Mouse (Mus musculus) ES-E14 (cell line): ENCODE data around the gene Shisa2. TPM values are rescaled to one million over a fixed set of nuclear protein-coding genes. Genes with fewer than 3 reads are reported as not detected.
"Not testable (repeated sequence)": the region's sequence is repeated elsewhere in the genome, so short reads cannot be mapped to it uniquely, and the experiment has no call there.

Experiments used
- DNase-seq: peaks from one replicate; pipeline ENCODE4 v3.0.0-alpha.2; 2013; ENCODE audit warnings: low read depth, low spot score
- H3K27ac ChIP-seq: 2 replicates; pipeline ENCODE4 v1.5.1; 2012; ENCODE audit warnings: low read depth, mild to moderate bottlenecking, low read length, moderate library complexity, mixed read lengths; ENCODE audit not compliant: poor library complexity, insufficient read depth, severe bottlenecking
- H3K36me3 ChIP-seq: 2 replicates; pipeline ENCODE4 v1.6.1; 2012; ENCODE audit warnings: mild to moderate bottlenecking, low read length, moderate library complexity, mixed read lengths; ENCODE audit not compliant: control insufficient read depth, poor library complexity, insufficient read depth, severe bottlenecking
- H3K4me1 ChIP-seq, 2 experiments: fragments of 150-350 bp in 1 of 2; sonication (generic) in 1 of 2; 2 replicates each; pipeline ENCODE4 v1.6.1; 2012; ENCODE audit warnings: low read length in 2 of 2, mild to moderate bottlenecking in 1 of 2, mixed read lengths in 1 of 2; ENCODE audit not compliant: control insufficient read depth in 2 of 2, insufficient read depth in 2 of 2, poor library complexity in 1 of 2
- H3K4me3 ChIP-seq, 2 experiments: fragments of 150-350 bp in 1 of 2; sonication (generic) in 1 of 2; 2 replicates each; pipeline ENCODE4 v1.5.1; 2012; ENCODE audit warnings: low read length in 2 of 2, low read depth in 1 of 2, mild to moderate bottlenecking in 1 of 2, mixed read lengths in 1 of 2; ENCODE audit not compliant: insufficient read depth in 1 of 2, poor library complexity in 1 of 2, severe bottlenecking in 1 of 2
- H3K9ac ChIP-seq: 2 replicates; pipeline ENCODE4 v1.6.1; 2012; ENCODE audit warnings: low read depth, mild to moderate bottlenecking, low read length, mixed read lengths; ENCODE audit not compliant: poor library complexity, insufficient read depth, severe bottlenecking
- H3K9me3 ChIP-seq: fragments of 150-350 bp; sonication (generic); 2 replicates; pipeline ENCODE4 v1.6.1; 2012; ENCODE audit warnings: low read depth, mild to moderate bottlenecking, low read length; ENCODE audit not compliant: control insufficient read depth, insufficient read depth
- CHD2 ChIP-seq: IDR thresholded peaks from 2 replicates; pipeline ENCODE4 v1.6.1; 2014; ENCODE audit warnings: mild to moderate bottlenecking, low read depth, low read length, inconsistent platforms
- HCFC1 ChIP-seq: IDR thresholded peaks from 2 replicates; pipeline ENCODE4 v1.6.1; 2012; ENCODE audit warnings: low read length, inconsistent platforms, borderline replicate concordance; ENCODE audit not compliant: insufficient read depth
- MAFK ChIP-seq: IDR thresholded peaks from 2 replicates; pipeline ENCODE4 v1.6.1; 2014; ENCODE audit warnings: mild to moderate bottlenecking, low read depth, low read length, inconsistent platforms; ENCODE audit not compliant: insufficient read depth
- ZC3H11A ChIP-seq: IDR thresholded peaks from 2 replicates; pipeline ENCODE4 v1.6.1; 2012; ENCODE audit warnings: low read depth, mild to moderate bottlenecking, inconsistent platforms, low read length, borderline replicate concordance
- ZNF384 ChIP-seq: IDR thresholded peaks from 2 replicates; pipeline ENCODE4 v1.6.1; 2012; ENCODE audit warnings: low read depth, low read length, inconsistent platforms
- in situ Hi-C, 2 experiments: fragments of 600-800 bp; cut with MboI; formaldehyde crosslinking; loops; one replicate each; pipeline ENCODE4 v1.15.1; 2025; ENCODE audit warnings: low sequenced_read_pairs in 2 of 2, inconsistent platforms in 1 of 2; ENCODE audit not compliant: unreplicated experiment in 2 of 2
- total RNA-seq: library from RNA; depleted of rRNA; stranded (reverse); fragments of 300-350 nt; gene quantifications from 2 replicates; pipeline ENCODE4 v1.2.3, GENCODE M21; 2012

Shisa2 gene
- total RNA-seq, 1 experiment, result 3.8 TPM

DNA sequence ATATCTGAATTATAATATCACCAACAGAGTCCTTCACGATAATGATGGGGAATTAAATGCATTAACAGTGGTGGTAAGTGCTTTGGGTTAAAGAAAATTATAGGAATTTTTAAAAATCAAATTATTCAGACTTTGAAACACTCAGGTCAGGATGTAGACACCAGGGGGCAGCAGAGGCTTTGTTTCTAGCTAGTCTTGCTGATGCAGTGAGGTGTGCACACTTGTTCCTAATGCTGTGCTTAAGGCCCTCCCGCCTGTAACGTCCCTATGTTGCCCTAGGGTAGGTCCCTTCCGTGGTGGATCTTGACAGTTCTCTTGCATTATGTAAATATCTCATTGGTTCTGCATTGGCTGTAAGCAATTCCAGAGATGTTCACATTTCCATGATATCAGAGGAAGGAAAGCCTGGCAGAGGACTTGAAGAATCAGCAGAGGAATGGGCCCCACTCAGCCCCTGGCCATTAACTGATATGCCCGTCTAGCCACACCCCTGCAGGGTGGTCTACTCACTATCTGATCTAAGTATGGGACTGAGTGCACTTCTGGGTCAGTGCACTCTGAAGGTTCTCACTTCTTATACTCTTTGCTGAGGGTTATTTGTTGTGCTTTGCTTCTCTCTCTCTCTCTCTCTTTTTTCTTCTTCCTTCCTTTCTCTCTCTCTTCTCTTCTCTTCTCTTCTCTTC, 19.3 kb upstream of the Shisa2 start:
- no peak for DNase-seq
- H3K27ac ChIP-seq, result no peak overlapping the region
- H3K9me3 ChIP-seq, result no peaks in the 10 kb centered on the region
- no peak overlapping the region for H3K9ac ChIP-seq
- TF ChIP-seq ZC3H11A (peak; percentile 91), ZNF384 (no peak), HCFC1 (no peak), MAFK (no peak), CHD2 (no peak)
- H3K36me3 ChIP-seq, result no peaks in the 10 kb centered on the region
- no peak overlapping the region for H3K4me3 ChIP-seq
- in situ Hi-C loops, result loop anchor here (5.0 to 10.0 kb wide), 3 partner anchors 339 to 419 kb away; no protein-coding TSS in a partner anchor
- H3K4me1 ChIP-seq, result 0 out of 4 replicates have a peak, but pooled peaks cover 0 to 1% of the 10 kb centered on the region in 2 experiments

DNA sequence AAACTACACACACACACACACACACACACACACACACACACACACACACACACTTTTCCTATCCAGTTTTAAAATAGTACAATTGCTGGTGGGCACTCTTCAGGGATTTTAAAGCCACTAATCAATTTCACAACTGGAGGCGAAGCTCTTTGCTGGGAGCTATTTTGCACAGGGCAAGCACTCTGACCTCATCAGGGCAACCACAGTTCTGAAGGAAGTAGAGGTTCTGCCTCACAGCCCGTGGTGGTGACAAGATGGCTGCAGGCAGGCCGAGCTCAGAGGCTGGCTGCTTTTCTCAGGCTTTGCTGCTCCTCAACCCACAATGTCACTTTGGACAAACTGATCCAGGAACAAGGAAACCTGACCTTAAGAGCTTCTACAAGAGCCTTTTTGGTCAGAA, 18.1 kb upstream of the Shisa2 start:
- 0 out of 4 replicates have a peak, but pooled peaks cover 0 to 1% of the 10 kb centered on the region in 2 experiments for H3K4me1 ChIP-seq
- no peak overlapping the region for H3K4me3 ChIP-seq
- H3K9me3 ChIP-seq, result no peaks in the 10 kb centered on the region
- no peak for DNase-seq
- H3K36me3 ChIP-seq, result no peaks in the 10 kb centered on the region
- TF ChIP-seq CHD2 (no peak), ZC3H11A (no peak), HCFC1 (no peak), MAFK (no peak), ZNF384 (no peak)
- H3K27ac ChIP-seq, result no peak overlapping the region
- in situ Hi-C loops, result loop anchor here (5.0 to 10.0 kb wide), 3 partner anchors 338 to 418 kb away; no protein-coding TSS in a partner anchor
- no peak overlapping the region for H3K9ac ChIP-seq

DNA sequence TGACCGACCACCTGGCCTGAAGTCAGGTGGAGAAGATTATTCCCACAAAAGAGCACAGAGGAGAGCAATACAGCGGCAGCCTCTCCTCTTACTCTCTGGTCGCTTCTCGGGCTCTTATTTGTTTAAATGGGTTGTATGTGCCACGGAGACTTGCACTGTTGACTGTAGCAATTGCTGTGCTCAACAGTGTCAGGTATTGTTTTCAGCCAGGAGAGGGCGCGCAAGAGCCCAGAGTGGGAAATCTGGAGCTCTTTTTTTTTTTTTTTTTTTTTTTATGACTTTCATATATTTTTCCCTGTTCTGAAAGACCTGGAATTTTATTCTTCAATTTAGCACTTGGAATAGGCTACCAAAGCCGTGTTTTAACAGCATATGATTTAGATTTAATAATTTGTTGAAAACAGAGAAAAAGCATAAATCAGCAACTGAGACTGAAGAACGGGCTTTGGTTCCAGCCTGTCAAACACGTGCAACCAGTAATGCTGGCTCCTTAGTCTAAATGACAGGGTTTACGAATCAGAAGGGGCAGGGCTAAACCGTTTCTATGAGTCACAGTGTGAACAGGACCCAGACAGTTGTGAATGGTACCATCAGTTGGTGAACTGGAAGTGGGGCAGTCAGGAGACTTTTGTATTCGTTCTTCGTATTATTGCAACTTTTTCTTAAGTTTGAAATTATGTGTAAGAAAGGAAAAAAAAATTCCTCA, 12.0 kb upstream of the Shisa2 start:
- in situ Hi-C loops, result no loop called here
- H3K4me1 ChIP-seq, result 0 out of 4 replicates have a peak, but pooled peaks cover 0 to 1% of the 10 kb centered on the region in 2 experiments
- H3K27ac ChIP-seq, result no peak overlapping the region
- no peak for DNase-seq
- H3K9ac ChIP-seq, result no peak overlapping the region
- TF ChIP-seq HCFC1 (no peak), MAFK (no peak), ZNF384 (peak; percentile 99), ZC3H11A (peak; percentile 67; the same call in 1 of the 2 replicates), CHD2 (no peak)
- H3K9me3 ChIP-seq, result no peaks in the 10 kb centered on the region
- no peaks in the 10 kb centered on the region for H3K36me3 ChIP-seq
- no peak overlapping the region for H3K4me3 ChIP-seq

GRCm38 (mm10) chr14:59614149-59614548, 11.0 kb upstream of the Shisa2 start:
- H3K27ac ChIP-seq, H3K4me3 ChIP-seq, H3K4me1 ChIP-seq, H3K9me3 ChIP-seq, H3K9ac ChIP-seq, in situ Hi-C loops, DNase-seq, H3K36me3 ChIP-seq: not testable (repeated sequence)
